Mouse (Mus musculus) CH12.LX (cell line): ENCODE results near the gene Gcm1. TPM values are rescaled to one million over a fixed set of nuclear protein-coding genes. Genes with fewer than 3 reads are reported as not detected.
A peak's percentile ranks its signal among the peaks of the same experiment; 100 is the strongest.

Experiments used
- DNase-seq: peaks from one replicate; pipeline ENCODE4 v3.0.0-alpha.2; 2013; ENCODE audit errors: extremely low read depth
- H3K27ac ChIP-seq: 2 replicates; pipeline ENCODE4 v1.5.1; 2012; ENCODE audit warnings: low read depth, mild to moderate bottlenecking, control low read depth, moderate library complexity; ENCODE audit not compliant: insufficient read depth
- H3K27me3 ChIP-seq: replicated peaks from 2 replicates; pipeline ENCODE3; 2012; ENCODE audit warnings: inconsistent platforms
- H3K36me3 ChIP-seq, 2 experiments: replicated peaks in 1 of 2; 2 replicates each; pipeline versions ENCODE3 to v1.6.1; 2012; ENCODE audit warnings: inconsistent platforms in 1 of 2, low read length in 1 of 2, mild to moderate bottlenecking in 1 of 2, mixed read lengths in 1 of 2, moderate library complexity in 1 of 2; ENCODE audit not compliant: control insufficient read depth in 1 of 2, insufficient read depth in 1 of 2
- H3K4me1 ChIP-seq, 2 experiments: 2 replicates each; pipeline ENCODE4 v1.6.1; 2012; ENCODE audit warnings: inconsistent platforms in 1 of 2, moderate library complexity in 1 of 2; ENCODE audit not compliant: insufficient read depth in 2 of 2, control insufficient read depth in 1 of 2
- H3K4me2 ChIP-seq: 2 replicates; pipeline ENCODE4 v1.6.1; 2012; ENCODE audit warnings: low read depth, mild to moderate bottlenecking, control low read depth; ENCODE audit not compliant: poor library complexity, insufficient read depth, severe bottlenecking
- H3K4me3 ChIP-seq, 3 experiments: fragments of 150-350 bp in 1 of 3; sonication (generic) in 1 of 3; replicated peaks in 1 of 3; 2 replicates each; pipeline versions ENCODE3 to v1.5.1; 2011 to 2012; ENCODE audit warnings: low read depth in 2 of 3, low read length in 2 of 3, mild to moderate bottlenecking in 2 of 3, moderate library complexity in 2 of 3, control low read depth in 1 of 3, improper control_type of control experiment in 1 of 3, inconsistent platforms in 1 of 3, mixed read lengths in 1 of 3; ENCODE audit not compliant: poor library complexity in 1 of 3
- H3K79me2 ChIP-seq: replicated peaks from 2 replicates; pipeline ENCODE4 v1.6.1; 2012; ENCODE audit warnings: mild to moderate bottlenecking, moderate library complexity; ENCODE audit not compliant: control insufficient read depth, poor library complexity, insufficient read depth, severe bottlenecking; ENCODE audit errors: extremely low read depth
- H3K9ac ChIP-seq: 2 replicates; pipeline ENCODE4 v1.6.1; 2012; ENCODE audit warnings: low read depth, mild to moderate bottlenecking, control low read depth, moderate library complexity; ENCODE audit not compliant: insufficient read depth
- H3K9me3 ChIP-seq: replicated peaks from 2 replicates; pipeline ENCODE3; 2012; ENCODE audit warnings: low read length, inconsistent platforms, mixed read lengths
- CHD1 ChIP-seq: IDR thresholded peaks from 2 replicates; pipeline ENCODE4 v1.6.1; 2012; ENCODE audit warnings: low read depth, low read length, improper control_type of control experiment, inconsistent platforms
- CHD2 ChIP-seq: IDR thresholded peaks from 2 replicates; pipeline ENCODE4 v1.6.1; 2011; ENCODE audit warnings: low read length, improper control_type of control experiment
- CTCF ChIP-seq, 2 experiments: IDR thresholded peaks in 1 of 2; conservative IDR thresholded peaks in 1 of 2; 2 replicates each; pipeline ENCODE4 v1.5.1; 2011 to 2012; ENCODE audit warnings: low read depth in 2 of 2, low read length in 2 of 2, improper control_type of control experiment in 1 of 2, inconsistent platforms in 1 of 2, mild to moderate bottlenecking in 1 of 2, moderate library complexity in 1 of 2
- ELF1 ChIP-seq: IDR thresholded peaks from 2 replicates; pipeline ENCODE4 v1.6.1; 2014; ENCODE audit warnings: low read depth, mild to moderate bottlenecking, inconsistent platforms, low read length, improper control_type of control experiment
- EP300 ChIP-seq: IDR thresholded peaks from 2 replicates; pipeline ENCODE4 v1.6.1; 2011; ENCODE audit warnings: low read length, improper control_type of control experiment
- ETS1 ChIP-seq: conservative IDR thresholded peaks from 2 replicates; pipeline ENCODE4 v1.6.1; 2012; ENCODE audit warnings: low read depth, mild to moderate bottlenecking, inconsistent platforms, low read length, improper control_type of control experiment, moderate library complexity
- GABPA ChIP-seq: IDR thresholded peaks from 2 replicates; pipeline ENCODE4 v1.6.1; 2012; ENCODE audit warnings: low read depth, low read length, improper control_type of control experiment, inconsistent platforms; ENCODE audit not compliant: insufficient replicate concordance
- IRF4 ChIP-seq: IDR thresholded peaks from 2 replicates; pipeline ENCODE4 v1.6.1; 2014; ENCODE audit warnings: low read depth, mild to moderate bottlenecking, inconsistent platforms, low read length, improper control_type of control experiment
- JUN ChIP-seq: IDR thresholded peaks from 2 replicates; pipeline ENCODE4 v1.6.1; 2011; ENCODE audit warnings: low read depth, mild to moderate bottlenecking, low read length, improper control_type of control experiment, moderate library complexity; ENCODE audit not compliant: insufficient read depth
- JUND ChIP-seq: conservative IDR thresholded peaks from 2 replicates; pipeline ENCODE4 v1.6.1; 2011; ENCODE audit warnings: low read depth, low read length, improper control_type of control experiment
- MAX ChIP-seq: IDR thresholded peaks from 2 replicates; pipeline ENCODE4 v1.6.1; 2011; ENCODE audit warnings: low read length, improper control_type of control experiment
- MAZ ChIP-seq: IDR thresholded peaks from 2 replicates; pipeline ENCODE4 v1.6.1; 2012; ENCODE audit warnings: low read depth, mild to moderate bottlenecking, inconsistent platforms, low read length, improper control_type of control experiment, moderate library complexity
- MEF2A ChIP-seq: IDR thresholded peaks from 2 replicates; pipeline ENCODE4 v1.6.1; 2014; ENCODE audit warnings: low read depth, mild to moderate bottlenecking, inconsistent platforms, low read length, improper control_type of control experiment, borderline replicate concordance
- MXI1 ChIP-seq: IDR thresholded peaks from 2 replicates; pipeline ENCODE4 v1.6.1; 2011; ENCODE audit warnings: mild to moderate bottlenecking, low read depth, low read length, improper control_type of control experiment
- MYC ChIP-seq: IDR thresholded peaks from 2 replicates; pipeline ENCODE4 v1.6.1; 2011; ENCODE audit warnings: low read depth, mild to moderate bottlenecking, improper control_type of control experiment, low read length
- NELFE ChIP-seq: IDR thresholded peaks from 2 replicates; pipeline ENCODE4 v1.6.1; 2011; ENCODE audit warnings: low read depth, low read length, improper control_type of control experiment
- PAX5 ChIP-seq: IDR thresholded peaks from 2 replicates; pipeline ENCODE4 v1.6.1; 2012; ENCODE audit warnings: low read length, inconsistent platforms, mixed read lengths
- POLR2AphosphoS2 ChIP-seq: IDR thresholded peaks from 2 replicates; pipeline ENCODE4 v1.6.1; 2011; ENCODE audit warnings: low read depth, low read length, improper control_type of control experiment
- RAD21 ChIP-seq: IDR thresholded peaks from 2 replicates; pipeline ENCODE4 v1.6.1; 2011; ENCODE audit warnings: low read depth, mild to moderate bottlenecking, low read length, improper control_type of control experiment, moderate library complexity
- SIN3A ChIP-seq: IDR thresholded peaks from 2 replicates; pipeline ENCODE4 v1.6.1; 2012; ENCODE audit warnings: low read length, improper control_type of control experiment, inconsistent platforms
- SMC3 ChIP-seq: IDR thresholded peaks from 2 replicates; pipeline ENCODE4 v1.6.1; 2011; ENCODE audit warnings: low read depth, low read length, improper control_type of control experiment
- TBP ChIP-seq: conservative IDR thresholded peaks from 2 replicates; pipeline ENCODE4 v1.6.1; 2011; ENCODE audit warnings: low read depth, low read length, improper control_type of control experiment
- UBTF ChIP-seq: IDR thresholded peaks from 2 replicates; pipeline ENCODE4 v1.6.1; 2012; ENCODE audit warnings: low read depth, mild to moderate bottlenecking, inconsistent platforms, low read length, improper control_type of control experiment, moderate library complexity
- USF1 ChIP-seq: IDR thresholded peaks from 2 replicates; pipeline ENCODE4 v1.6.1; 2014; ENCODE audit warnings: low read depth, mild to moderate bottlenecking, inconsistent platforms, low read length, improper control_type of control experiment
- ZC3H11A ChIP-seq: IDR thresholded peaks from 2 replicates; pipeline ENCODE4 v1.6.1; 2012; ENCODE audit warnings: low read depth, mild to moderate bottlenecking, inconsistent platforms, low read length, improper control_type of control experiment
- ZMIZ1 ChIP-seq: IDR thresholded peaks from 2 replicates; pipeline ENCODE4 v1.6.1; 2012; ENCODE audit warnings: low read depth, mild to moderate bottlenecking, inconsistent platforms, low read length, improper control_type of control experiment
- ZNF384 ChIP-seq: IDR thresholded peaks from 2 replicates; pipeline ENCODE4 v1.6.1; 2012; ENCODE audit warnings: low read depth, low read length, improper control_type of control experiment, inconsistent platforms
- dilution Hi-C: fragments of 300-500 bp; cut with MboI; formaldehyde crosslinking; loops from 2 replicates; pipeline ENCODE4 v1.14.3; 2020; ENCODE audit warnings: low sequenced_read_pairs; ENCODE audit not compliant: extremely low pct_unique_long_range_greater_than_20kb, extremely low pct_ligation_motif_present
- in situ Hi-C: fragments of 300-500 bp; cut with MboI; formaldehyde crosslinking; loops from 3 replicates; pipeline ENCODE4 v1.14.3; 2019; ENCODE audit warnings: low sequenced_read_pairs, low pct_ligation_motif_present, low pct_unique_long_range_greater_than_20kb, mixed read lengths
- polyA plus RNA-seq: library from polyadenylated mRNA; unstranded; fragments of >175 nt; gene quantifications from 2 replicates; pipeline ENCODE4 v1.2.1, GENCODE M21; 2012; ENCODE audit warnings: low read depth; ENCODE audit not compliant: insufficient read length
- total RNA-seq, 2 experiments: library from RNA; depleted of rRNA; stranded (reverse); fragments of 300-350 nt in 1 of 2; fragments of >200 nt in 1 of 2; gene quantifications; 2 replicates each; pipeline ENCODE4 v1.2.3; 2012 to 2014

The Gcm1 gene
- total and polyA plus RNA-seq, 3 experiments = not detected

- no peak for DNase-seq
- H3K27ac ChIP-seq = no peak overlapping the region
- dilution Hi-C loops = no loop called here
- peaks cover 5 to 8% of the 10 kb centered on the region in 2 experiments for H3K4me1 ChIP-seq
- H3K4me2 ChIP-seq = no peak overlapping the region
- H3K79me2 ChIP-seq = no peaks in the 10 kb centered on the region
- no peaks in the 10 kb centered on the region for H3K9me3 ChIP-seq
- H3K27me3 ChIP-seq = no peaks in the 10 kb centered on the region
- TF ChIP-seq JUN = no peak
- TF ChIP-seq MAZ = no peak
- TF ChIP-seq ZNF384 = no peak
- TF ChIP-seq RAD21 = peak; percentile 48
- TF ChIP-seq EP300 = no peak
- TF ChIP-seq SMC3 = peak; percentile 77
- TF ChIP-seq USF1 = no peak
- TF ChIP-seq JUND = no peak
- no peak for TF ChIP-seq ELF1
- TF ChIP-seq PAX5 = no peak
- no peak for TF ChIP-seq POLR2AphosphoS2
- TF ChIP-seq CTCF (conservative IDR thresholded peaks at IDR 0.05 in 1 of 2, IDR thresholded peaks at IDR 0.05 in 1 of 2; ENCODE audit: low read depth in 2 of 2, low read length in 2 of 2) = peak; percentile 54 to 71
- no peak for TF ChIP-seq TBP
- no peak for TF ChIP-seq CHD2
- TF ChIP-seq MAX = peak; percentile 57; the same call in 1 of the 2 replicates
- TF ChIP-seq ZMIZ1 = no peak
- no peak for TF ChIP-seq MYC
- TF ChIP-seq NELFE = 0 out of 2 replicates have a peak, but pooled peaks have one; percentile 24
- TF ChIP-seq MXI1 = no peak
- TF ChIP-seq ZC3H11A = no peak
- TF ChIP-seq ETS1 = no peak
- TF ChIP-seq IRF4 = no peak
- TF ChIP-seq GABPA = no peak
- no peak for TF ChIP-seq CHD1
- TF ChIP-seq MEF2A = no peak
- TF ChIP-seq SIN3A = no peak
- no peak for TF ChIP-seq UBTF
- no peak overlapping the region for H3K9ac ChIP-seq
- in situ Hi-C loops = loop anchor here (5.0 kb wide), 2 partner anchors 87 to 207 kb away; no protein-coding TSS in a partner anchor
- H3K4me3 ChIP-seq = no peak overlapping the region
- H3K36me3 ChIP-seq = no peaks in the 10 kb centered on the region
These were observed 37.9 kb upstream of the Gcm1 start for GRCm38 (mm10) chr9:78013813-78014212.
